Mouse (Mus musculus): ENCODE results near the gene Cyp4x1. TPM values are rescaled to one million over a fixed set of nuclear protein-coding genes. Genes with fewer than 3 reads are reported as not detected.

The Cyp4x1 gene
- polyA plus RNA-seq, 1 experiment from 2014 or later, result 0.31 TPM

GRCm38 (mm10) chr4:115095671-115096434 lies 38.2 kb downstream of the Cyp4x1 start:
- Histone ChIP-seq H3K4me3 (ENCODE audit: low read length) (peak overlapping the region; percentile 51), H3K27me3 (replicated peaks; ENCODE audit: control insufficient read depth, insufficient read depth, low read length) (no peaks in the 10 kb centered on the region; the same call in 1 of the 2 replicates), H3K4me1 (ENCODE audit: control insufficient read depth, insufficient read depth, low read length) (peaks cover 23% of the 10 kb centered on the region; the same call in 1 of the 2 replicates), H3K4me2 (ENCODE audit: low read depth, low read length) (peak overlapping the region; percentile 87), H3K9me3 (ENCODE audit: control insufficient read depth, low read length) (no peaks in the 10 kb centered on the region), H3K36me3 (ENCODE audit: control insufficient read depth, insufficient read depth, low read length) (no peaks in the 10 kb centered on the region), H3K9ac (ENCODE audit: low read depth, low read length) (peak overlapping the region; percentile 65), H3K27ac (ENCODE audit: low read length) (peak overlapping the region; percentile 95)
- WGBS, result 2% methylated on average over 30 of the region's 31 CpGs
- peak; percentile 86 for ATAC-seq

- no peak overlapping the region for H3K4me3 ChIP-seq (ENCODE audit: low read length)
- H3K9me3 ChIP-seq (ENCODE audit: control insufficient read depth, low read length), result no peaks in the 10 kb centered on the region
- H3K4me1 ChIP-seq (ENCODE audit: control insufficient read depth, insufficient read depth, low read length), result peaks cover 23% of the 10 kb centered on the region; the same call in 1 of the 2 replicates
- H3K27me3 ChIP-seq (replicated peaks; ENCODE audit: control insufficient read depth, insufficient read depth, low read length), result no peaks in the 10 kb centered on the region; the same call in 1 of the 2 replicates
- H3K27ac ChIP-seq (ENCODE audit: low read length), result peak overlapping the region; percentile 37; the same call in 1 of the 2 replicates
- no peak overlapping the region for H3K4me2 ChIP-seq (ENCODE audit: low read depth, low read length)
- H3K9ac ChIP-seq (ENCODE audit: low read depth, low read length), result no peak overlapping the region
- no peak for ATAC-seq
- WGBS, result 76% methylated on average over 2 of the region's 2 CpGs
- no peaks in the 10 kb centered on the region for H3K36me3 ChIP-seq (ENCODE audit: control insufficient read depth, insufficient read depth, low read length)
Observed at GRCm38 (mm10) chr4:115094056-115094455, 40.0 kb downstream of the Cyp4x1 start.

- ATAC-seq, result no peak
- Histone ChIP-seq H3K9ac (ENCODE audit: low read depth, low read length) (no peak overlapping the region), H3K36me3 (ENCODE audit: control insufficient read depth, insufficient read depth, low read length) (no peaks in the 10 kb centered on the region), H3K27ac (ENCODE audit: low read length) (no peak overlapping the region), H3K9me3 (ENCODE audit: control insufficient read depth, low read length) (no peaks in the 10 kb centered on the region), H3K27me3 (replicated peaks; ENCODE audit: control insufficient read depth, insufficient read depth, low read length) (no peaks in the 10 kb centered on the region; the same call in 1 of the 2 replicates), H3K4me3 (ENCODE audit: low read length) (no peak overlapping the region), H3K4me1 (ENCODE audit: control insufficient read depth, insufficient read depth, low read length) (peaks cover 23% of the 10 kb centered on the region; the same call in 1 of the 2 replicates), H3K4me2 (ENCODE audit: low read depth, low read length) (no peak overlapping the region)
- 84% methylated on average over 4 of the region's 4 CpGs for WGBS
Observed at GRCm38 (mm10) chr4:115093331-115093864, 40.7 kb downstream of the Cyp4x1 start.

GRCm38 (mm10) chr4:115091806-115092205 lies 42.3 kb downstream of the Cyp4x1 start:
- Histone ChIP-seq H3K9me3 (ENCODE audit: control insufficient read depth, low read length) (no peaks in the 10 kb centered on the region), H3K36me3 (ENCODE audit: control insufficient read depth, insufficient read depth, low read length) (no peaks in the 10 kb centered on the region), H3K4me3 (ENCODE audit: low read length) (no peak overlapping the region), H3K9ac (ENCODE audit: low read depth, low read length) (no peak overlapping the region), H3K27ac (ENCODE audit: low read length) (no peak overlapping the region), H3K27me3 (replicated peaks; ENCODE audit: control insufficient read depth, insufficient read depth, low read length) (no peaks in the 10 kb centered on the region; the same call in 1 of the 2 replicates), H3K4me1 (ENCODE audit: control insufficient read depth, insufficient read depth, low read length) (peaks cover 28% of the 10 kb centered on the region), H3K4me2 (ENCODE audit: low read depth, low read length) (0 out of 2 replicates have a peak overlapping the region, but pooled peaks have one; percentile 40)
- 81% methylated on average over 3 of the region's 3 CpGs for WGBS
- ATAC-seq, result no peak

GRCm38 (mm10) chr4:115090592-115090991 lies 43.5 kb downstream of the Cyp4x1 start:
- peak overlapping the region; percentile 54; the same call in 1 of the 2 replicates for H3K9ac ChIP-seq (ENCODE audit: low read depth, low read length)
- peak; percentile 83 for ATAC-seq
- H3K9me3 ChIP-seq (ENCODE audit: control insufficient read depth, low read length), result no peaks in the 10 kb centered on the region
- H3K4me3 ChIP-seq (ENCODE audit: low read length), result peak overlapping the region; percentile 43
- 62% methylated on average over 2 of the region's 2 CpGs for WGBS
- H3K4me2 ChIP-seq (ENCODE audit: low read depth, low read length), result peak overlapping the region; percentile 46
- no peaks in the 10 kb centered on the region for H3K27me3 ChIP-seq (replicated peaks; ENCODE audit: control insufficient read depth, insufficient read depth, low read length)
- H3K36me3 ChIP-seq (ENCODE audit: control insufficient read depth, insufficient read depth, low read length), result no peaks in the 10 kb centered on the region
- H3K4me1 ChIP-seq (ENCODE audit: control insufficient read depth, insufficient read depth, low read length), result peaks cover 18% of the 10 kb centered on the region
- H3K27ac ChIP-seq (ENCODE audit: low read length), result peak overlapping the region; percentile 74

- peak within 1 kb of the TSS; percentile 46 for H3K4me2 ChIP-seq (ENCODE audit: low read depth, low read length)
- H3K36me3 ChIP-seq (ENCODE audit: control insufficient read depth, insufficient read depth, low read length), result no peaks in the 10 kb centered on the region
- H3K4me1 ChIP-seq (ENCODE audit: control insufficient read depth, insufficient read depth, low read length), result peaks cover 16% of the 10 kb centered on the region
- WGBS, result 20% methylated on average over 11 of the region's 11 CpGs
- H3K9me3 ChIP-seq (ENCODE audit: control insufficient read depth, low read length), result no peaks in the 10 kb centered on the region
- peak within 1 kb of the TSS; percentile 43 for H3K4me3 ChIP-seq (ENCODE audit: low read length)
- peak; percentile 75 for ATAC-seq
- H3K27ac ChIP-seq (ENCODE audit: low read length), result peak within 1 kb of the TSS; percentile 74
- H3K27me3 ChIP-seq (replicated peaks; ENCODE audit: control insufficient read depth, insufficient read depth, low read length), result no peaks in the 10 kb centered on the region
- H3K9ac ChIP-seq (ENCODE audit: low read depth, low read length), result peak within 1 kb of the TSS; percentile 69
Observed at GRCm38 (mm10) chr4:115088611-115089338, 45.3 kb downstream of the Cyp4x1 start, which contains the start of gene Pdzk1ip1. Gene Pdzk1ip1 (plus strand): TSS chr4:115088708.

- peaks cover 9% of the 10 kb centered on the region for H3K4me1 ChIP-seq (ENCODE audit: control insufficient read depth, insufficient read depth, low read length)
- H3K9ac ChIP-seq (ENCODE audit: low read depth, low read length), result no peak overlapping the region
- WGBS, result 42% methylated on average over 3 of the region's 3 CpGs
- no peaks in the 10 kb centered on the region for H3K9me3 ChIP-seq (ENCODE audit: control insufficient read depth, low read length)
- no peaks in the 10 kb centered on the region for H3K27me3 ChIP-seq (replicated peaks; ENCODE audit: control insufficient read depth, insufficient read depth, low read length)
- peak overlapping the region; percentile 24; the same call in 1 of the 2 replicates for H3K27ac ChIP-seq (ENCODE audit: low read length)
- H3K4me3 ChIP-seq (ENCODE audit: low read length), result no peak overlapping the region
- no peak for ATAC-seq
- no peak overlapping the region for H3K4me2 ChIP-seq (ENCODE audit: low read depth, low read length)
- no peaks in the 10 kb centered on the region for H3K36me3 ChIP-seq (ENCODE audit: control insufficient read depth, insufficient read depth, low read length)
Observed at GRCm38 (mm10) chr4:115086763-115087415, 47.2 kb downstream of the Cyp4x1 start.

- H3K27me3 ChIP-seq (replicated peaks; ENCODE audit: control insufficient read depth, insufficient read depth, low read length), result no peaks in the 10 kb centered on the region
- no peaks in the 10 kb centered on the region for H3K36me3 ChIP-seq (ENCODE audit: control insufficient read depth, insufficient read depth, low read length)
- H3K4me1 ChIP-seq (ENCODE audit: control insufficient read depth, insufficient read depth, low read length), result peaks cover 9% of the 10 kb centered on the region
- no peaks in the 10 kb centered on the region for H3K9me3 ChIP-seq (ENCODE audit: control insufficient read depth, low read length)
- WGBS, result 55% methylated on average over 4 of the region's 4 CpGs
- H3K27ac ChIP-seq (ENCODE audit: low read length), result no peak overlapping the region
- H3K4me3 ChIP-seq (ENCODE audit: low read length), result no peak overlapping the region
- ATAC-seq, result no peak
- 0 out of 2 replicates have a peak overlapping the region, but pooled peaks have one; percentile 3 for H3K4me2 ChIP-seq (ENCODE audit: low read depth, low read length)
- no peak overlapping the region for H3K9ac ChIP-seq (ENCODE audit: low read depth, low read length)
Observed at GRCm38 (mm10) chr4:115086257-115086656, 47.8 kb downstream of the Cyp4x1 start.
